Mouse (Mus musculus): ENCODE measurements around the gene Nol3.

GRCm38 (mm10) chr8:105235206-105235605, 40.7 kb upstream of the Nol3 start:
- TF ChIP-seq POLR2A (IDR thresholded peaks at IDR 0.05; ENCODE audit: insufficient read depth, low read depth, low read length) (no peak), CTCF (IDR thresholded peaks at IDR 0.05; ENCODE audit: insufficient read depth, low read depth, low read length) (no peak)
